Mouse (Mus musculus) liver, embryonic 12.5 days (tissue): ENCODE measurements around the gene Treh. TPM values are rescaled to one million over a fixed set of nuclear protein-coding genes. Genes with fewer than 3 reads are reported as not detected.

Experiments used
- ATAC-seq: fragments of 200-750 bp; cut with Nextera tagmentation; 2 replicates; pipeline ENCODE4 v1.8.0; 2017; ENCODE audit warnings: moderate number of reproducible peaks, mild to moderate bottlenecking, moderate library complexity
- H3K27ac ChIP-seq: fragments of 300-500 bp; sonication (generic); 2 replicates; pipeline ENCODE4 v1.5.1; 2016; ENCODE audit warnings: mild to moderate bottlenecking
- H3K27me3 ChIP-seq: fragments of 300-500 bp; sonication (generic); replicated peaks from 2 replicates; pipeline ENCODE4 v1.6.1; 2016; ENCODE audit warnings: mild to moderate bottlenecking, moderate library complexity
- H3K36me3 ChIP-seq: fragments of 300-500 bp; sonication (generic); 2 replicates; pipeline ENCODE4 v1.6.1; 2016; ENCODE audit warnings: mild to moderate bottlenecking, moderate library complexity
- H3K4me1 ChIP-seq: fragments of 300-500 bp; sonication (generic); 2 replicates; pipeline ENCODE4 v1.6.1; 2016
- H3K4me2 ChIP-seq: fragments of 300-500 bp; sonication (generic); 2 replicates; pipeline ENCODE4 v1.6.1; 2016; ENCODE audit warnings: mild to moderate bottlenecking, moderate library complexity
- H3K4me3 ChIP-seq: fragments of 300-500 bp; sonication (generic); 2 replicates; pipeline ENCODE4 v1.5.1; 2016; ENCODE audit warnings: mild to moderate bottlenecking, moderate library complexity
- H3K9ac ChIP-seq: fragments of 300-500 bp; sonication (generic); 2 replicates; pipeline ENCODE4 v1.6.1; 2016; ENCODE audit warnings: mild to moderate bottlenecking, moderate library complexity
- H3K9me3 ChIP-seq: fragments of 300-500 bp; sonication (generic); replicated peaks from 2 replicates; pipeline ENCODE4 v1.6.1; 2016; ENCODE audit warnings: mild to moderate bottlenecking, moderate library complexity
- WGBS: fragments of 180-500 bp; shearing (Covaris S2); methylation state at CpG from one replicate; pipeline ENCODE4 v1.1.7; 2016; ENCODE audit not compliant: insufficient replicate concordance; 5-methylcytosine and 5-hydroxymethylcytosine counted together
- polyA plus RNA-seq: library from polyadenylated mRNA; unstranded; fragments of >200 nt; fragmentation: Nextera tagmentation; extraction: Ambion mirVana; gene quantifications from 2 replicates; pipeline ENCODE4 v1.2.1, GENCODE M21; 2016

Treh gene
- polyA plus RNA-seq, 1 experiment from 2014 or later, result not detected

DNA sequence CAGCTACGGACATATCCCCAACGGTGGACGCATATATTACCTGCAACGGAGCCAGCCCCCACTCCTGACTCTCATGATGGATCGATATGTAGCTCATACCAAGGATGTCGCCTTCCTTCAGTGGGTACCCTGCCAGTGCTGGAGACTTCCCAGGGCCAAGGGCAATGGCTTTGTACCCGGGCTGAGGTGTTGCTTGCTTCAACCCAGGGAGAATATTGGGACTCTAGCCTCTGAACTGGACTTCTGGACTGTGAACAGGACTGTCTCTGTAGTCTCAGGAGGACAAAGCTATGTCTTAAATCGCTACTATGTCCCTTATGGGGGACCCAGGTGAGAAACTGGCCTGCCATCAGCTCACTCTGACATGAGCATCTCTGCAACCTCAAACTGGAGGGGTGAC, 10.0 kb downstream of the Treh start:
- Histone ChIP-seq H3K9ac (no peak overlapping the region), H3K4me3 (no peak overlapping the region), H3K36me3 (peaks cover 10% of the 10 kb centered on the region), H3K27me3 (peaks cover 11% of the 10 kb centered on the region; the same call in 1 of the 2 replicates), H3K4me2 (no peak overlapping the region), H3K4me1 (no peaks in the 10 kb centered on the region), H3K9me3 (no peaks in the 10 kb centered on the region), H3K27ac (no peak overlapping the region)
- no peak for ATAC-seq
- WGBS, result 78% methylated on average over 8 of the region's 8 CpGs

- no peak for ATAC-seq
Measured at GRCm38 (mm10) chr9:44685346-44686330, 12.6 kb downstream of the Treh start.

GRCm38 (mm10) chr9:44686638-44687037, 13.6 kb downstream of the Treh start:
- no peak overlapping the region for H3K4me3 ChIP-seq
- no peak for ATAC-seq
- peaks cover 12% of the 10 kb centered on the region for H3K36me3 ChIP-seq
- H3K4me1 ChIP-seq, result peaks cover 11% of the 10 kb centered on the region
- H3K9me3 ChIP-seq, result no peaks in the 10 kb centered on the region
- H3K27ac ChIP-seq, result no peak overlapping the region
- peaks cover 4% of the 10 kb centered on the region; the same call in 1 of the 2 replicates for H3K27me3 ChIP-seq
- WGBS, result 66% methylated on average over 5 of the region's 5 CpGs
- H3K9ac ChIP-seq, result no peak overlapping the region
- H3K4me2 ChIP-seq, result no peak overlapping the region

More at GRCm38 (mm10) chr9:44685346-44686330, 12.6 kb downstream of the Treh start:
- peaks cover 12% of the 10 kb centered on the region for H3K36me3 ChIP-seq
- H3K4me1 ChIP-seq, result peaks cover 1% of the 10 kb centered on the region; the same call in 1 of the 2 replicates
- no peak overlapping the region for H3K9ac ChIP-seq
- 43% methylated on average over 14 of the region's 14 CpGs for whole genome bisulfite sequencing
- no peaks in the 10 kb centered on the region for H3K9me3 ChIP-seq
- H3K4me2 ChIP-seq, result no peak overlapping the region
- no peak overlapping the region for H3K4me3 ChIP-seq
- H3K27me3 ChIP-seq, result peaks cover 11% of the 10 kb centered on the region; the same call in 1 of the 2 replicates
- no peak overlapping the region for H3K27ac ChIP-seq

DNA sequence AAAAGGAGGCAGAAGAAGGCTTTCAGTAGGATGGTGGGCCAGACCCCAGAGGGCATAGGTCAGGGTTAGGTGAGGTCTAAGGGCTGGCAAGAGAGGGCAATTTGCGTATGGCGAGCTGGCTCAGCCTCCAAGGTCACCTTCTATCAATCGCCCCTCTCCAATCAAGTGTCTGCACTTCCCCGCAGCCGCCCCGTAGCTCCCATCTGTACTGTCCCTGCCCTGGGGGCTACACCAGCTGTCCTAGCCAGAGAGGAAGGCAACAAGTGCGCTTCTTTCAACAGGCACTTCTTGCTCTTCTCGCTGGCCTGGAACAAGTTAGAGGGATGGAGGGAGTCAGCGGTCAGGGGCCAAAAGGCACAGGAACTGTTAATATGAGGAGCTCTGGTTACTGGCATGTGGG, 15.0 kb downstream of the Treh start:
- H3K27ac ChIP-seq, result no peak overlapping the region
- H3K4me2 ChIP-seq, result no peak overlapping the region
- ATAC-seq, result no peak
- H3K27me3 ChIP-seq, result no peaks in the 10 kb centered on the region
- H3K9ac ChIP-seq, result no peak overlapping the region
- H3K4me1 ChIP-seq, result peaks cover 20% of the 10 kb centered on the region
- WGBS, result 70% methylated on average over 9 of the region's 9 CpGs
- no peaks in the 10 kb centered on the region for H3K9me3 ChIP-seq
- no peak overlapping the region for H3K4me3 ChIP-seq
- H3K36me3 ChIP-seq, result peaks cover 12% of the 10 kb centered on the region

DNA sequence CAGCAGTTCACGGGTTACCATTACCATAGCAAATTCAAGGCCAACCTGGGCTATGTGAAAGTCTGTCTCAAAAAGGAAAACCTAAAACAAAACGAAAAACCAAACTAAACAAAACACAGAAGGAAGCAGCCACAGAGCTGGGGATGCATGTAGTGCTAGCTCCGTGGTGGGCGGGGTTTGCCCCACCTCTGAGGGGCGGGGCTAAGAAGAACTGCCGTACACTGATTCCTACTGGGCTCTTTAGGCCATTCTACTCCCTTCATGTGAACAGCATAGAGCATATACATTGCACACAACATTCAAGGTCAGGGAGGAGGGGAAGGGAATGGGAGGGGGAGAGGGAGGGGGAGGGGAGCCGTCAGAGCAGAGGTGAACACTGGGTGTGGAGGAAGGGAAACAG, 17.6 kb downstream of the Treh start:
- ATAC-seq, result peak; percentile 17; the same call in 1 of the 2 replicates
- Histone ChIP-seq H3K9me3 (no peaks in the 10 kb centered on the region), H3K4me1 (peaks cover 20% of the 10 kb centered on the region), H3K9ac (no peak overlapping the region), H3K27ac (no peak overlapping the region), H3K4me2 (no peak overlapping the region), H3K4me3 (no peak overlapping the region), H3K27me3 (no peaks in the 10 kb centered on the region), H3K36me3 (peaks cover 14% of the 10 kb centered on the region)
- WGBS, result 32% methylated on average over 7 of the region's 7 CpGs

DNA sequence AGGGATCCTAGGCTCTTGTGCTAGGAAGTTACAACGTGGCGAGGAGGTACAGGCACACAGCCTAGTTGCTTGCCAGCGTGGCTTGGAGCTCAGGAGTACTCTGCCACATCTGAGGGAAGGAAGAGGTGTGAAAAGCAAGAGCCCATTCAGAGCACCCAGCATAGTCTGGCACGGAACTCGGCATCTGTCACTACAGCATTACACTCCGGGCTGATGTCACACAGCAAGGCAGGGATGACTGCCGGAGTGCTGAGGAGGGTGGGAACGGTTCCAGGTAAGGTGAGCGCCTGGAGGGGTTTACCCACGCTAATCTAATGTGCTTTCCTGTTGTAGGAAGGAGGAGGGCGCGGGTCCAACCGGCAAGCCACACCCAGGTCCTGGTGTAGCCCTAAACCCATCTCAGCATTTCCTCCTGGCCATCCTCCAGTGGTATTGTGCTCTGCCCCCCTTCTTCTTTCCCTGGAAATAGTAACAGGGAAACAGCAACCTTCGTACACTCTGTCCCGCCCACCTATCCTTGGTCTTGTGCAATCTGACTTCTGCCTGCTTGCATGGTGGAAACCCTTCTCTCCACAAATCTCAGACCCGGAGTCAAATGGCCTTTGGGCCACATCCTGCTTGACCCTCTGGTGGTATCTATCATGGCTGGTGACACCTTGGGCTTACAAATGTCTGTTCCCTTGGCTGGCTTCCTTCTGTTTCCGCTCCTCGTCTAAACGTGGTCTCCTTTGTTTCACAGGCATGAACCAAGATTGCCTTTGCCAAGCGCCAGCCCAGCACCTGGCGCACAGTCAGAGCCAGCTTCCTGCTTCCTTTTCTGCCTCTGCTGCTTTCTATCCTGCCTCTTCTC, 18.9 kb downstream of the Treh start:
- Histone ChIP-seq H3K27ac (no peak overlapping the region), H3K4me3 (no peak overlapping the region), H3K27me3 (no peaks in the 10 kb centered on the region), H3K9me3 (no peaks in the 10 kb centered on the region), H3K4me2 (no peak overlapping the region), H3K36me3 (peaks cover 14% of the 10 kb centered on the region), H3K4me1 (peaks cover 20% of the 10 kb centered on the region), H3K9ac (no peak overlapping the region)
- WGBS, result 53% methylated on average over 21 of the region's 21 CpGs
- no peak for ATAC-seq

DNA sequence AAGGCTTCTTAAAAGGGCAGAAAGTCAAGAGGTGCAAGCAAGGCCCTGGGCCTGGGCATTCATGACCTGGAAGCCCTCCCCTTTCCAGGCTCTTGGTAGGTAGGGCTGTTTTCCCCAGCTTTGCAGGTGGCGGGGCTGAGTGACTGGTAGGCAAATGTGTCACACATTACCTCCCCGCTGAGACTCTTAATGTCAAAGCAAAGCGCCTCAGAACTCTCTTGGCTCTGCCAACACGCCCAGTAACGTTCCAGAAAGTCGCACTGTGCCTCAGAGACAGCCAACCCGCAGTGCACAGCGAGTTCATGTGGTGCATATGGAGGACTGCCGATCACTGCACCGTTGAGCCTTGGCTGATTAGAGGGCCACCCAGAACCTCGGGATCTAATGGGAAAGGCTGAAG, 20.0 kb downstream of the Treh start:
- no peak for ATAC-seq
- no peak overlapping the region for H3K4me3 ChIP-seq
- no peaks in the 10 kb centered on the region for H3K27me3 ChIP-seq
- 69% methylated on average over 11 of the region's 11 CpGs for WGBS
- H3K4me1 ChIP-seq, result peaks cover 20% of the 10 kb centered on the region
- peaks cover 12% of the 10 kb centered on the region for H3K36me3 ChIP-seq
- H3K27ac ChIP-seq, result no peak overlapping the region
- H3K9me3 ChIP-seq, result no peaks in the 10 kb centered on the region
- no peak overlapping the region for H3K4me2 ChIP-seq
- H3K9ac ChIP-seq, result no peak overlapping the region

- no peak for ATAC-seq
- no peaks in the 10 kb centered on the region for H3K9me3 ChIP-seq
- WGBS, result 84% methylated on average over 16 of the region's 16 CpGs
- no peaks in the 10 kb centered on the region for H3K27me3 ChIP-seq
- no peak overlapping the region for H3K9ac ChIP-seq
- H3K4me1 ChIP-seq, result no peaks in the 10 kb centered on the region
- H3K4me3 ChIP-seq, result no peak overlapping the region
- H3K36me3 ChIP-seq, result peaks cover 22% of the 10 kb centered on the region
- H3K27ac ChIP-seq, result no peak overlapping the region
- H3K4me2 ChIP-seq, result no peak overlapping the region
Measured at GRCm38 (mm10) chr9:44697866-44698265, 24.8 kb downstream of the Treh start.

DNA sequence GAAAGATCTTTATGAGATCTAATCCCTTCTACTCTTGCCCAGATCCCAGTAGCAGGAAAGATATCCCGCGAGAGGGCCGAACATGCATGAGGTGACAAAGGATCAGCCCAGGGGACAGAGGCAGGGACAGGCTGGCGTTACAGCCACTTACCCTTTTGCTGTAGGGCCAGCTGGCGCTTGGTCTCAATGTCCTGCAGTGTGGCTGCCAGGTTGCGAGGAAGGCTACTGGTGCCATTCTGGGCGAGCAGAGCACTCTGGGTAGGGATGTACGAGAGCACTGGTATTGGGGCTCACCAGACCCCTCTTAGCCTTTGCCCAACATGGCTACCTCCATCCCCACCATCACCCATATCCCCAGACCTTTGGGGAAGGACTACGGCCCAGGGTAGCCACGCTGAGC, 26.2 kb downstream of the Treh start:
- ATAC-seq, result no peak
- Histone ChIP-seq H3K36me3 (peaks cover 22% of the 10 kb centered on the region), H3K9me3 (no peaks in the 10 kb centered on the region), H3K27ac (no peak overlapping the region), H3K4me1 (no peaks in the 10 kb centered on the region), H3K9ac (no peak overlapping the region), H3K27me3 (no peaks in the 10 kb centered on the region), H3K4me2 (no peak overlapping the region), H3K4me3 (no peak overlapping the region)
- WGBS, result 77% methylated on average over 10 of the region's 10 CpGs

DNA sequence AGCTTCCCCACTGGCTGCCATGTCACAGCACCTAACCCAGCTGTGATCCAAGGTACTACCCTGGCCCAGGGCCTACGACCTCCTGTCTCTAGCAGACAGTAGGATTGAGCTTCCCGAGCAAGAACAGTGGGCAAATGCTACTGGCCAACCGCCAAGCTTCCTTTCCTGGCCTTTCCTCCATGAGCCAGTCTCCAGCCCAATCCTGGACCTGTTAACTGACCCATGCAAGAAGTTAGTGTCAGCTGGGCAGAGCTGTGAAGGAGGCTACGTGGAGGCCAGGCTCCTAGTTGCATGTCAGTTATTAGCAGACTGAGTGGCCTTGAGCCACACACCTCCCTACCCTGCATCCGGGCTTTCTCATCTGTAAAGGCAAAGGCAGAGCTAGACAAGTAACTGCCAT, 26.7 kb downstream of the Treh start:
- Histone ChIP-seq H3K9ac (no peak overlapping the region), H3K36me3 (peaks cover 22% of the 10 kb centered on the region), H3K9me3 (no peaks in the 10 kb centered on the region), H3K27me3 (no peaks in the 10 kb centered on the region), H3K4me2 (no peak overlapping the region), H3K4me3 (no peak overlapping the region), H3K27ac (no peak overlapping the region), H3K4me1 (no peaks in the 10 kb centered on the region)
- 77% methylated on average over 5 of the region's 5 CpGs for WGBS
- no peak for ATAC-seq

- Histone ChIP-seq H3K4me2 (peak overlapping the region; percentile 68), H3K4me1 (peaks cover 17% of the 10 kb centered on the region), H3K9me3 (no peaks in the 10 kb centered on the region), H3K4me3 (peak overlapping the region; percentile 42), H3K27me3 (peaks cover 34% of the 10 kb centered on the region), H3K27ac (no peak overlapping the region), H3K9ac (no peak overlapping the region), H3K36me3 (0 out of 2 replicates have a peak, but pooled peaks cover 6% of the 10 kb centered on the region)
- 32% methylated on average over 28 of the region's 28 CpGs for WGBS
- ATAC-seq, result no peak
Measured at GRCm38 (mm10) chr9:44707749-44708428, 34.9 kb downstream of the Treh start.
